Mouse (Mus musculus): ENCODE results near the gene Grb2.

DNA sequence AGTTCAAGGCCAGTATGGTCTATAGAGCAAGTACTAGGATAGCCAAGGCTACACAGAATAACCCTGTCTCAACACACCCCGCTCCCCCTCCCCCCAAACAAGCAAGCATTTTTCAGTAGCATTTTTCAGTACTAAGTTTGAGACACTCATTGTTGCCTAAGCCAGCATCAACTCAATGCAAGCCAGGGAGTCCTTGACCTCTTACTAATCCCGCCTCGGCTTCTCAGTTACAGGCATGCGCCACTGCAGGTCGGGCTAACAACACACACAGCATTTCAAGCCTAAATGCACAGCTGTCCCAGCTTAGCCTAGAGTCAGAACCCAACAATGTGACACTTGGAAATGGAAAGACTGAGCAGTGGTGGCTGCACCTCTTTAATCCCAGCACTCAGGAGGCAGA is 25.1 kb downstream of the Grb2 start:
- no peak for TF ChIP-seq CTCF (IDR thresholded peaks at IDR 0.05; ENCODE audit: low read depth)
- TF ChIP-seq EP300 (optimal IDR thresholded peaks at IDR 0.05) = no peak
